Mouse (Mus musculus): ENCODE measurements at regions not wholly inside any gene's neighbourhood (a gene's known extent, or its start where the extent isn't known, plus 50 kb on each side); places are given as distances from the start of the nearest gene placed in this dataset.

DNA sequence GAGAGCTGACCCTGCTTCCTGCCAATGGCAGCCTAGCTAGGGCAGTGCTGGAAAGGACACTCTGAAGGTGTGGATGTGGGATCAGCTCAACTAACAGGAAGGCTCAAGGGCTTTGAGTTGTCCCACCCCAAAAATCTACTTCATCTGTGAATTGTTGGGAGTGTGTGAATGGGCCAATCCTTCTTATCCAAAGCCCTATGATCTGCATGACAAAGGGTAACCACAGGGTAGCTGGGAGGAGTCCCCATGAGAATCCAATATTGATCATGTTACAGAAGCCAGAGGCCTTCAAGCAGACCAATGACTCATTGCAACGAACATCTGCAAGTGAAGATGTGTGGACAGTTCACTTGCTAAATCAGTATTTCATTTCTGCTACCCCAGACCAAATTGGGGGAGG lies 51.1 kb upstream of the Adra1b start:
- no peak for DNase-seq (ENCODE audit: low spot score in 2 of 2)

DNA sequence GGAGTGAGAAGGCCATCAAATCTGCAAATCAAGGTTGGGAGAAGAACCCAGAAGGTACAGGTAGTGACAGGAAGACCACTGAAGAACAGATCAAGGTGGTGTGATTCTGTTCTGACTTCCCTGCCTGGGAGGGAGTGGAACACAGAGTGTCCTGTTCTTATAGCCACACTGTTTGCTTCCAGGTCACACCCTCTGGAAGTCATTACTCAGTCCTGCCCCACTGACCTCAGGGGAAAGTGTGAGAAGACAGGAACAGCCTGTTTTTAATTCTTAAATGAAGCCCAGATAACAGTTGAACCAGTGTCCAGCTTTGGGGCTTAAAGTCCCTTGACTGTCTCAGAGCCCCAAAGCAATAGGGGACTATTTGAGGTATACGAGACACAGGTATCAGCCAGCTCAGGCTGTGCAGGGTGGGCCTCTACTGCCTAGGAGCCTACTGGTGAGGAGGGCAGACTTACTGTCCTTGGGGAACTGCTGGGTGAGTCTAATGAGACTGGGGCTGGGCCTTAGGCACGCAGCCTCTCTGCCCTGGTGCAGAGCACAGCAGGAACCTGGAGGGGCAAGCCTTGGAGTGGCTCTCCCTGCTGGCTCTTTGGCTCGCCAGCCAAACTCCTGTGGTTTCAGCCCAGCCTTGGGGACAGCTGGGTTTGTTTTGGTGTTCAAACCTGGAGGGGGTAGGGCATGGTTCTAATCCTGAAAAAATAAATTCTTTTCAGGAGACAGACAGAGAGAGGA lies 57.4 kb upstream of the Adra1b start:
- DNase-seq (ENCODE audit: low spot score in 2 of 2): no peak

DNA sequence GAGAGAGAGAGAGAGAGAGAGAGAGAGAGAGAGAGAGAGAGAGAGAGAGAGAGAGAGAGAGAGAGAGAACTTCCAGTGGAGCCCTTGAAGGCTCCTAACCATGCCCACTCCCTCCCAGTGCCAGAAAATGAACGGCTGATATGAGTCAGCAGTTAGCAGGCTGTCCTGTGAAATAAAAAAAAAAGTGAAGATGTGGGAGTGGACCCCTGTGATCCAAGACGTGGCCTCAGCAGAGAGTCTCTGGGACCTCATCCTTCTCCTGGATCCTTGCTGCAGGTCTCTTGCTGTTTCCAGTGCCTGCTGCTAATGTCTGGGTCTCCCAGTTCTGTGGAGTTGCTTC lies 57.9 kb upstream of the Adra1b start:
- DNase-seq (ENCODE audit: low spot score in 2 of 2): no peak

DNA sequence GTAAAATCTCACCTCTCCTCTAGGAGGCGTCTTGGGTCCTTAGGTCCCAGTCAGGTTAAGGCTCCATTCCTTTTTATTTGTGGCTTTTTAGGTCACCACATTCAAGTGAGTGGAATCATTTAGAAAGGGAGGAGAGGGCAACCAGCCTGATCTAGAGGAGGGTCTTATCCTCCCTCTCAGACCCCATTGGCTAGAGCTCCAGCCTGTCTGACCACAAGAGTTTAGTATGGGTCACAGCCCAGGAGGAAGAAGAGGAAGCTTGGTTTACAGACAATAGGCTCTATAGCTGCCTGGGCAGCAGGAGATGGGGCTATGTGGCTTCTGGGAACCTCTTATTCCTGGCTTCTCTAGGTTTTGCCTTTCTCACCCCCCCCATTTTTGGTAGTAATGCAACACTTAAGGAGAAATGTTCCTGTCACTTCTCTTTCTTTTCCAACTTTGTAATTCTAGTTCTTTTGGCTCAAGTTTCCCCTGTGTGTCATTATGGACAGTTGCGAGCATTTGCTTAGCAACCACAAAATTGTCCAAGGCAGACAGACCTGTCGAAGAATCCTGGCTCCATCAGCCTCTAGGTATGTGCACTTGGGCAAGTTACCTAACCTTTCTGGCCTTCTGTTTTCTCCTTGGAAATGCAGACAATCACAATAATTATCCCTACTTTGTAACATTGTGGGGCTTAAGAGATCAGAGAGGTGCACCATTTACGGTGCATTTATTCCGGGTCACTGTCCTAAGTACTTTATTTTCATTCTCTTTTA lies 59.5 kb upstream of the Adra1b start:
- DNase-seq (ENCODE audit: low spot score in 2 of 2): no peak

DNA sequence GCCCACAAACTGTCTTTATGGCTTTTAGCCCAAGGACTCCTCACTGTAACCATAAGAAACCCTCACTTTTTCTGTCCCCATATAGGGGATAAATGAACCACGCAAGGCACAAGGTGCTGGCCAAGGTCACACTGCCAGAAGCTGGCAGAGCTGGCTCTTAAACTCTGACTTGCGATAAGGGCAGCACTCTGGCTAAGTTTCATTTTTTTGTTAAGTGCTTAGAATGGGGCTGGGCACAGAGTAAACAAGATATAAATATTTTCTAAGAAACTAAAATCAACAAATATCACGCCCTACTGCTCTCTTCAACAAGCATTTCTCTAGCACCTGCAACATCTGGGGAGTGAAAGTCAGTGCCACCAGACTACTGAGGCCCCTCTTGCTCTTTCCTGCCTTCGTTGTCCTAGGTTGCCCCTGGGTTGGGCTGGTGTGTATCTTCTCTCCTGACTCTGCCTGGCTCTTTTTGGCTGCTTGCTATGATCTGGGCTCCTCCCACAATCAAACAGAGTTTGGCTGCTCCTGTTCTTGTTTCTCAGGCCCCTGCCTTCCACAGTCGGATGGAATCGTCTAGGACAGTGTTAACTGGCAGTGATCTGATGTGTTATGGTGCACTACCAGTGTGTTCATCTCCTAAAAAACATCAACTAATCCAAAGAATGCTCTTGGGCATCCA lies 60.5 kb upstream of the Adra1b start:
- no peak for DNase-seq (ENCODE audit: low spot score in 2 of 2)

DNA sequence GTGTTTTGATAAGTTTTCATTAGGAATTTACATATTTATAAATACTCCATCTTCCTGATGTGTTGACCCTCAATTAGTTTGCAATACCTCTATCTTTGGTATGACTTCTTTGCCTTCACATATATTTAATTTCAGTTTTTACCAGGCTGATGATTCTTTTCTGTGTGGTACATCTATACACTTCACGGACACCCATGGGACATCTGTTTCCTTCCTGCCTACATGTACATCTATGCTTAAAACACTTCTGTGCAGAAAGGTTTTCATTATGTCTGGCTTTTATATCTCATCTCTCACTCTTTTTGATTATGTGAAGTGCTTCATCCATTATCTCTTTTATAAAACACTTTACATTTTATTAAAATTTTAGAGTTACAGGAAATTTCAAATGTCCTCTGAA lies 66.8 kb upstream of the Adra1b start:
- peak in 1 of 2 experiments; percentile 24 for DNase-seq (ENCODE audit: low spot score in 2 of 2)

DNA sequence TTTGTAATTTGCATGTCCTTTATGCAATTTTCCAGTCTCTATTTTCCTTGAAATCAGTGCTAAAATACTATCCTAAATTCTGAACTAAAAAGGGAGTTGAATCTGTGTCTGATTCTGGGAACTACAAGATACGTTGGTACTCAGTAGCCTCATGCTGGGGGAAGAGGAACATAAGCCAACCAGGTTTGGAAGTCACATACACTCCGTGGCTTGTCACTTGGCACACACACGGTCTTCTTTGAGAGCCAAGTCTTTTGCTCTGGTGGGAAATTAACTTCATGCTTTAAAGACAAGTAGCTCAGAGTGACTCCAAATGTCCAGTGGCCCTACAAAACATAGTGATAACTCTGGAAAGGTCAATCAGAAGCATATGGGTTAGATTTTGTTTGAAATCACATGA lies 70.9 kb upstream of the Adra1b start:
- no peak for DNase-seq (ENCODE audit: low spot score in 2 of 2)

DNA sequence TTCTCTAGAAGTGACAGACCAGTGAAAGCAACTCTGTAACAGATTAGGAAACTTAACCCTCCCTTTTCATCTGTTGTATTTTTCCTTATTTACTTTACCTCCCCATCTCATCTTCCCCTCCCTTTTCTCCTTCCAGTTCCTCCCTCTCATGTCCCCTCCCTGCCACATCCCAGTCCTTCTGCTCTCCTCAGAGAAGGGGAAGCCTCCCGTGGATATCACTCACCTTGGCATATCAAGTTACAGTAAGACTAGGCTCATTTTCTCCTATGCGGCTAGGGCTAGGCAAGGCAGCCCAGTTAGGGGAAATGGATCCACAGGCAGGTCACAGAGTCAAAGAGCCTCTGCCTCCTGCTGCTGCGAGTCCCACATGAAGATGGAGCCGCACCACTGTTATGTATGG lies 75.0 kb upstream of the Adra1b start:
- DNase-seq (ENCODE audit: low spot score in 2 of 2): no peak

DNA sequence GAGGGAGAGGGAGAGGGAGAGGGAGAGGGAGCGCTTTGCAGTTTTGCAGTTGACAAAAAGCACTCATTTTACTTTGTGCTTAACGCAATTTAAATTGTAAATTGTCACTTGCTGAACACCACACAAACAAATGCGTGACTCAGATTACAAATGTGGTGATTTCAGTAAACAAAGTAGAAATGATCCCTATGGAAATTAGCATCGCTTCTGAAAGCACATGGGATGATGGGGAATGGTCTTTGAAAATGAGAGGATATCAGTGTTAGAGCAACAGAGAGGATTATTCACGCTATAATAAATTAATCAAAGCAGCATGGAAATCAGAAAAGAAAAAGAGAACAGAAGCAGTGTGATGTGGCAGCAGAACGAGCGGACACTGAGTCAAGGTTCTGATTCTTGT lies 78.4 kb upstream of the Adra1b start:
- DNase-seq (ENCODE audit: low spot score in 2 of 2): no peak

DNA sequence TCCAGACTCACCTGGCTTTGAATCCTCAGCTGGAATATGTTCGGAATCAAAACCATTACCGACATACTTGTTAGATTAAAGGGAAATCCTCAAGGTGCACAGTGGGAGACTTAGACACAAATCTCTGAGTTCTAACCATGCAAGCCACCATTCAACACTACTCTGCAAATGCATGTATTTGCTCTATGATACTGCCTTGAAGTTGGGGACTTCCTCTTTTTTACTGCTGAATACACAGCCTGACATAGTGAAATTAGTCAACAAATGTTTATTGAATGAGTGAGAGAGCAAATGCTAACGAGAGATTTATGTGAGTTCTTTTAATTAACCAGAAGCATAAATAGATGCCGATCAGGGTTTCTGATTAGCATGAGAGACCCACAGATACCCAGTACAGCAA lies 79.4 kb upstream of the Adra1b start:
- no peak for DNase-seq (ENCODE audit: low spot score in 2 of 2)

DNA sequence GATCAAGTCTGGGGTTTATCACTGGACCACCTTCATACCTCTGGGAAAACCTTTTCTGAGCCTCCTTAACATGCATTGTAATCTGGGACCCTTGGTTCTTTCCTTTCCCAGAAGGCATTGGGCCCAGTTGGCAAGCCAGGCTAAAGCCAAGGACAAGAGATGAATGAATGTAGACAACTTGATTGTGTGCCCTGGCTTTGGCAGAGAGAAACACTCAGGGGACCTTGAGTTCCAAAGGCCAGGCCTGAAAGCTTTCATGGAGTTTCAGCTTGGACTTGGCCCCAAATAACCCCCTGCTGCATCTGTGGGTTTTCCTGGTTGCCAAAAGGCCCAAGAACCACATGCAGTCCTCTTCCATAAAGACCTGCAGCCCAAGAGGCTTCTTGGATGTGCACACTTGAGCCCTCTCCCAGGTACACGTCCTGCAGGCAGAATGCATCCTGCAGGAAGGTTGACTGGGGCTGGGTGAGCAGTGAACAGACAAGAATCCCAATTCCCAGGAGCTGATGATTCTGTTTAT lies 89.0 kb upstream of the Adra1b start:
- peak in 1 of 2 experiments; percentile 2 for DNase-seq (ENCODE audit: low spot score in 2 of 2)

DNA sequence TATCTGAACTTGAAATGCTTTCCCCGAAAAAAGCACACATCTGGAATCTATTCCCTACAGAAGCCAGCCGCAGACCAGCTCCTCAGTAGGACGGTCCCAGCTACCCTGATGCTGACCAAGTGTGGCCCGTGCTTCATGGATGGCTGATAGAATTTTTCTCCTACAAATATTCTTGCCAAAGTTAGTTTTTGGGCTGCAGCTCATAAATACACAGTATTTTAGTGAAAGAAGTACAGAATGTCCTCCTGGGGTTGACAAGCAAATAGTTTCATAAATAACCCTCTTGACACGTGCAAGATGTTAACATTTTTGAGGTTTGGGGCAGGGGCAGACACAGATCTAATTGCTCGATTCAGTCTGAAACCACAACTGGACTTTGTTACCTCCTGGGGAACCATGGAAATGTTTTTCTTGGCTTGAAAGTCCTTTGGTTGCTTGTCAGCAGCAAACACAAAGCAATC lies 91.0 kb upstream of the Adra1b start:
- no peak for DNase-seq (ENCODE audit: low spot score in 2 of 2)

DNA sequence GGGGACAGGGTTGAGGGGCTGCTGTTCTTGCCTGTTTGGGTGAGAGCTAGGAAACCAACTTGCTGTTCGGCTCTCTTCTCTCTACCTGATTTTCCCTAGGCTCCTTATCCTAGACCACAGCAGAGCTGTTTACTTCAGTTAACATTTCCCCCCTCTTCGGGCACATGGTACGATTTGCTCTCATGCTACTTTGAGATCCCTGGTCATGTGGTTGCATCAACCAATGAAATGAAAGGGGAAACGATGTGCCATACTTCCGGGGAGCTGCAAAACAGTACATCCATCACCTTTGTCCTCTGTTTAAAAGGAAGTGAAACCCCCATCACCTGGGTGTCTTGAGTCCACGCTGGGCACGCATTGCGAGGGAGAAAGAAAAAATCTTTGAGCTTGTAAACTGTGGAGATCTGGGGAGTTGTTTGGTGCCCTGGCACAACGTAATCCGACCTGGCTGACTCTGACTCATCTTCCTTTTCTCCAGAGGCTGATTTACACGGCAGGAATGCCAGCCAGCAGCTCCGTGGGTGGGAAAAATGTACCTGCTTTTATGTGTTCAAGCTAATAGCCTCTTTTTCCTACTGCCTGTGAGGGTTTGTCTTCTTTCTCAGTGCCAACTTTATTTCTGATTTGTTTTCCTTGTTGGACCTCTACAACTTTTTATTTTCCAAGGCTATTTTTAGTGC lies 97.2 kb upstream of the Adra1b start:
- DNase-seq (ENCODE audit: low spot score in 2 of 2): peak in 1 of 2 experiments; percentile 3

DNA sequence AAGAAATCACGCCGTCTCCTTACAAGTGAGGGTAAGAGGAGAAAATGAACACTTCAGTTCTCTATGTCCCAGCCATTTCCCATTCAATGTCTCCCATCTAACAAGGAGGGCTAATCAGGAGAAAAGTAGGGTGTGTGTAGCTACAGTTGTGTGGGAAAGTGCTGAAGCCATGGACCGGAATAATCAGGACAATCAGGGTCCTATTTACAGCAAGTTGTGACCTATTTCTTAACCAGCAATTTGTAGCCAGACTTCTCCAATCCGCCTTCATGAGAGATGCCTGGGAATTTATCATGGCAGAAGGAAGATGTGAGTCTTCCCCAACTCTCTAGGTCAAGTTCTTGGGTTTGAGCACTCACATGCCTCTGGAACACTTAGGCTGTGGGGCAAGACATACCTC lies 99.0 kb upstream of the Adra1b start:
- DNase-seq (ENCODE audit: low spot score in 2 of 2): no peak

DNA sequence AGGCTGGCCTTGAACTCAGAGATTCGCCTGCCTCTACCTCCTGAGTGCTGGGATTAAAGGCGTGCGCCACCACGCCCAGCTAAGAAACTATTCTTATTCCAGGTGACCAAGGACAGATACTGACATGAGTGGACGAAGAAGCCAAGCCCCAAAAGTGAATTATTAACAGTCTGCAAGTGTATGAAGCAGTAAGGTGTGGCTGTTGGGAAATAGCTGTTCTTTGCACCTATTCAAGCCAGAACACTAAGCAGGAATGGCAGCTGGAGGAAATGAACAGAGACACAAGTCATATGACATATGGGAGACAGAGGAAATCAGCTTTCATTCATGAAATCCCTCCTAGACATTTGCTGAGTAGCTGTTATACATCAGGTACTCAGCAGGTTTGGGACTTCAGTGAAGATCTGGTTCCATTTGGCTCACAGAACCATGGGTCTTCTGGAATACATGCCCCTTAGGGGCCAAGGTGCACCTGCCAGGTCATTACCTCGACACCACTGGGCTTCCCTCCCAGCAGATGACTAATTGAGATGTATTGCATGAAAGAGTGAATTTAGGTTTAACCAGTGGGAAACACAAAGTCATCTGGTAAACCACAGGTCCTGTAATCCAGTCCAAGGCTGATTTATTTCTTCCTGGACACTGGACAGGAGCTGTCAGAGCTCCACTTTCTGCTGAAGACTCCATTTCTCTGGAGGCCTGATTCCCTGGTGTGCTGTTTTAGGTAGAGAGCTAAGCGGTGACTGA lies 101.0 kb upstream of the Adra1b start:
- DNase-seq (ENCODE audit: low spot score in 2 of 2): no peak

DNA sequence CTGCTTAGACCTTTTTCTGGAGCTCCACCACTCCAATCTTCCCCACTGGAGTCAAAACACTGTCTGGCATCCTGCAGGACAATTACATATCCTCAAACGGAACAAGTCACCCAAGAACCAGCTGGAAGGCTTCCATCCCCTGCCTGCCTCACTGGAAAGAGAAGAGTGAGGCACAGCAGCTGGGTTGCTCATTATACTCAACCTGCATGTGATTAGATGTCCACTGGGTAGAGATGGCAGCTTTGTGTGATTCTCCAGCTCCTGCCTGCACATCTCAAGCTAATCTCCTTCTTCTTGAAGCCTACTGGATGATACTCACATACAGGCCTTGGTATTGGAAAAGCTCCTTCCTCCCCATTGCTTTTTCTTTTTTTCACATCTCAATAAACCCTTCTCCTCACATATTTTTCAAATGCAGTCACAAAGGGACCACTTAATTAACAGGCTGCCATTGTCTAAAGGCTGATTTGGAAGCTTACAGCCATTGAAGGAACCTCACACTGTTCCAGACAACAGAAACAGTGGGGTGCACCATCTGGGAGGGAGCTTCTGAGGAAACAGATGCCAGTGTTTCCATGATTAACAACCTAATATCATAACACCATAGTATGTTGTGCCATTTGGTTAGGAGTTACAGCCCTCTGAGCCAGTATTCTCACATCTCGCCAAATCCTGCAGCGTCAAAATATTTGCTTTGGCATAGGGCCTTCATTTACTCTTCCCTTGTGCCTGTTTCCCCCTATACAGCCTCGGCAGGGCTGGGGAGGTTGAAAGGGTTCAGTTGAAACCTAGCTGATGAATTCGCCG lies 101.9 kb upstream of the Adra1b start:
- DNase-seq (ENCODE audit: low spot score in 2 of 2): no peak

DNA sequence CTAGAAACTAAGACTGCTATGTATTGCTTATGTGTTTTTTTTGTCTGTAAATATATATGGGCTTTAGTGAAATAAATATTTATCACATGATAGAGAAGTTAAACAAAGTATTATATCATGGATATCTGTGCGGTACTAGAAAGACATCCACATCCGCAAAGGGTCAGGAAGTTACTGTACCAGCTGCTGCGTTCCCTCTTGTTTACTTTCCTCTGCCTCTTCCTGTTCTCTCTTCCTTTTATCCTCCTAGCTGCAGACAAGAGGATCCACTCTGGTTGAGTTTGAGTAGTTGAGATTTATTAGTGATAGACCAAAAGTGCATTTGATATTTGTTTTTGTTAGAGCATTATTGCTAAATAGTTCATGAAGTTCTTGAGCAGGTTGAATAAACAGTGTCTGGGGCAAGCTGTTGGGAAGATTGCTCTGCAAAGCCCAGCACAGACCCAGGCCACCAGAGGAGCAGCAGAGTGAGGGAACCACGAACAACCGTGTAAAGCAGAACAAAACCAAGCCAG lies 106.6 kb upstream of the Adra1b start:
- DNase-seq (ENCODE audit: low spot score in 2 of 2): no peak

DNA sequence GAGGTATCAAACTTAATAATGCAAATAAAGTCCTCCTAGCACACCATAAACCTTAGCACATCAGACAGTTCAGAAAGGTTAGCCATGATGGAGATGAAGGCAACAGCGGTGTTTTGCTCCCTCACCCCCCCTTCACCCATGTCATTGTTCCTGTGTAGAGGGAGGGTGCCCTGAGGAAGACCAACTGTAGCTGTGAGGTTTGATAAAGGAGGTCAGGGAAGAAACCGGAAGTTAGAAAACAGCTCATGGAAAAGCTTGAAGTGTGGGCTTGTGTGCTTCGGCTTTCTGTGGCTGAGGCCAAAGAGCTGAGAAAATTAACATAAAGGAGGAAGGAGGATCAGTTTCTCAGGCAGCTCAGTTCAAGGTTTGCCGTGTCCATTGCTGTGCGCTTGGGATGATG lies 111.3 kb upstream of the Adra1b start:
- no peak for DNase-seq (ENCODE audit: low spot score in 2 of 2)

DNA sequence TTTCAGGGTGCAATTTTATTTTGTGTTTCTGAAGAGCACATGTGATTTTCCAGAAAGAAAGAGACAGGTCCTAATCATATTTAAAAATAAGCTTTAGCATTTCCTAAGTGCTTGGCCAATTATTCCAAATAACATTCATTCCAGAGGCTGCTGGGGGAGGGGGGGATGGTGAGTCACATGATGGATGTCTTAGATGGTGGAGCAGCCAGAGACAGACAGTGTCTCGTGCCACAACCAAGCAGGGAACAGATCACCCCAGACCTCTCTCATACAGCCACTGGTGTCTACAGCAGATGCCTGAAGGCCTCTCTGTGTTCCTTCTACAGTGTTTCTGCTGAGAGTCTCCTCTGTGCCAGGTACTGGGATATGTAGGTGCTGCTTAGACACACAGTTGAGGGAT lies 112.8 kb upstream of the Adra1b start:
- DNase-seq (ENCODE audit: low spot score in 2 of 2): no peak

DNA sequence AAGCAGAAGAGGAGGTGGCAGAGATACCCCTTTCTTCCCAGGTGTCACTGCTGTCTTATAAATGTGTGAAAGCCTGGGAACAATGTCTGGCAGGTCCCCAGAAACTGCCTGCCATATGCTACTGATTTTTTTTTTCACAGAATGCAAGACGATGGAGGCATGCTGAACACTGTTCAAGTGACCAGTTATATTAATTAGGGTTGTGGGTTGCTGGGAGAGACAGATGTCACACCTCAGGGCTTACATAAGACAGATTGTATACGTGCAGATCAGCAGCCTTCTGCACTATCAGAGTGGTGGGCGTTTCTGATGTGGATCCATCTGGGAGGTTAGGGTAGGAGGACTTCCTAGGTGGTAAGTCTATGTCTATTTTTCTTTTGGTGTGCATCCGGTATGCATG lies 120.6 kb upstream of the Adra1b start:
- DNase-seq (ENCODE audit: low spot score in 2 of 2): peak in 1 of 2 experiments; percentile 5

Data from left cerebral cortex, adult 9 months (tissue).